Mouse (Mus musculus) forelimb bud, embryonic 11.5 days (tissue): ENCODE data around the gene Nsun4.

Source experiments
- DNase-seq: peaks from one replicate; pipeline ENCODE4 v3.0.0-alpha.2; 2012; ENCODE audit warnings: low read depth, low spot score

The Nsun4 gene

GRCm38 (mm10) chr4:116053399-116053961, at the start of gene Nsun4:
Gene Nsun4 (minus strand): TSS chr4:116053876.
- DNase-seq: peak; percentile 89

- DNase-seq: no peak
These were observed 47.3 kb upstream of the Nsun4 start for GRCm38 (mm10) chr4:116100959-116101358.

GRCm38 (mm10) chr4:116097211-116097610, 43.5 kb upstream of the Nsun4 start:
- DNase-seq: no peak

GRCm38 (mm10) chr4:116096291-116096690, 42.6 kb upstream of the Nsun4 start:
- DNase-seq: no peak

GRCm38 (mm10) chr4:116088510-116089249, 35.0 kb upstream of the Nsun4 start:
- no peak for DNase-seq

GRCm38 (mm10) chr4:116077240-116078095, 23.8 kb upstream of the Nsun4 start:
- no peak for DNase-seq

GRCm38 (mm10) chr4:116076369-116077231, 22.9 kb upstream of the Nsun4 start:
- peak; percentile 21 for DNase-seq

- DNase-seq: peak; percentile 54
These were observed 22.1 kb upstream of the Nsun4 start for GRCm38 (mm10) chr4:116075631-116076368.

GRCm38 (mm10) chr4:116074861-116075620, 21.4 kb upstream of the Nsun4 start, which contains the start of the genes Uqcrh and Lrrc41:
Gene Uqcrh (minus strand): TSS chr4:116075071.
Gene Lrrc41 (plus strand): TSS chr4:116075269.
- DNase-seq: peak; percentile 97

- DNase-seq: peak; percentile 18
These were observed 20.5 kb upstream of the Nsun4 start for GRCm38 (mm10) chr4:116074145-116074675.

GRCm38 (mm10) chr4:116073146-116073545, 19.5 kb upstream of the Nsun4 start:
- DNase-seq: no peak

- DNase-seq: no peak
These were observed 16.4 kb upstream of the Nsun4 start for GRCm38 (mm10) chr4:116070116-116070515.

- no peak for DNase-seq
These were observed 10.2 kb upstream of the Nsun4 start for GRCm38 (mm10) chr4:116063855-116064254.

- DNase-seq: no peak
These were observed 5.5 kb upstream of the Nsun4 start for GRCm38 (mm10) chr4:116059012-116059726.

GRCm38 (mm10) chr4:116057559-116057958, 3.9 kb upstream of the Nsun4 start:
- DNase-seq: no peak

- DNase-seq: peak; percentile 13
These were observed 966 bp downstream of the Nsun4 start for GRCm38 (mm10) chr4:116052526-116053293.

GRCm38 (mm10) chr4:116049211-116049610, 4.5 kb downstream of the Nsun4 start:
- no peak for DNase-seq
